Mouse (Mus musculus): ENCODE data around the gene Cyp4b1.

DNA sequence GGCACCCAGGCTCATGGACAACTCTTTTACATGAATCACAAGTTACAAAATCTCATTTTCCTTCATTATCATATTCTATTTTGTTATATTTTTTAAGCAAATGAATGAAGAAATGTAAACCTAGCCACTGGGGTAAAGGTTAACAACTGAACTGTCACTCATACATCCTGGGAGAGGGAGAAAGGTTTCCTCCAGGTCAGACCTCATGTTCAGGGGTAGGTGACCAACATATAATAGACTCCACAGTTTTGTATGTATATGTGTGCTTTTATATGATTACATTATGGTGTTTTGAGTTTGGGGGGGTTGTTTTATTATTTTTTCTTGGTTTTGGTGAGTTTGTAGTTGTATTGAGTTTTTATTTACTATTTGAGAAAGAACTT, 10.3 kb upstream of the Cyp4b1 start:
- no peak for TF ChIP-seq CTCF (IDR thresholded peaks at IDR 0.05; ENCODE audit: low read depth, low read length)
- TF ChIP-seq POLR2A (IDR thresholded peaks at IDR 0.05; ENCODE audit: insufficient read depth, low read length): no peak
